Mouse (Mus musculus): ENCODE data around the gene Ccdc149. TPM values are rescaled to one million over a fixed set of nuclear protein-coding genes. Genes with fewer than 3 reads are reported as not detected.

Gene Ccdc149
- polyA plus RNA-seq, 1 experiment, result 2.1 TPM

- no peak for DNase-seq (ENCODE audit: low read depth, low spot score)
- WGBS, result 59% methylated on average over 2 of the region's 2 CpGs
Observed at GRCm38 (mm10) chr5:52350451-52350850, 120.9 kb downstream of the Ccdc149 start.

GRCm38 (mm10) chr5:52346890-52347289 lies 124.4 kb downstream of the Ccdc149 start:
- 63% methylated on average over 2 of the region's 2 CpGs for WGBS
- no peak for DNase-seq (ENCODE audit: low read depth, low spot score)

GRCm38 (mm10) chr5:52339134-52339533 lies 132.2 kb downstream of the Ccdc149 start:
- WGBS, result 41% methylated on average over 2 of the region's 2 CpGs

GRCm38 (mm10) chr5:52335590-52335989 lies 135.7 kb downstream of the Ccdc149 start:
- 38% methylated on average over 3 of the region's 3 CpGs for WGBS
- no peak for DNase-seq (ENCODE audit: low read depth, low spot score)

More at GRCm38 (mm10) chr5:52339134-52339533, 132.2 kb downstream of the Ccdc149 start:
- DNase-seq (ENCODE audit: low read depth, low spot score), result no peak

DNA sequence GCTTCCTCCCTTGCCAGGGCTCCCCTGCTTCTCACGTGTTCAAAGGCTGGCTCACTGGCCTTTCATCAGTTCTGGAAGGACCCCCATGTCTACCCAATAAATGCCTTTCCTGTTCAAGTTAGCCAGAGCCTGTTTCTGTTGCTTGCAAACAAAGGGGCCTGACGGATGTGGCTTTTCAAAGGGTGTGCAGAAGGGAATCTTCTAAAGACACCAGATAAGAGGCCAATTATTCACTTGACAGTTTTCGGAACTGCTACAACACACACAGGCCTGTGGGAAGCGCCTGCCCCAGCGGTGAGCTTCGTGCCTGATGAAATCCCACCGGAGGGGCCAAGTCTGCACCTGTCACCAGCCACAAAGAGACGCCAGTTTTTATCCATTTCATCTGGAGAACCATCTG lies 139.2 kb downstream of the Ccdc149 start:
- DNase-seq (ENCODE audit: low read depth, low spot score), result no peak
- WGBS, result 61% methylated on average over 8 of the region's 8 CpGs

Other genes starting within 250 kb of the Ccdc149 start
- gene Sod3, start 107.7 kb downstream of the Ccdc149 start, polyA plus RNA-seq (2012; rRNA removed), result 14.9 and 19.0 TPM in 2 replicates
- gene Lgi2, start 94.9 kb upstream of the Ccdc149 start, polyA plus RNA-seq (2012; rRNA removed), result 1.4 and 1.6 TPM in 2 replicates
- 6.3 and 10.8 TPM in 2 replicates for gene Sepsecs, start 198.2 kb upstream of the Ccdc149 start, polyA plus RNA-seq (2012; rRNA removed)